Mouse (Mus musculus): ENCODE results near the gene Zbtb8os.

- TF ChIP-seq CTCF (IDR thresholded peaks at IDR 0.05; ENCODE audit: low read depth) (no peak), EP300 (IDR thresholded peaks at IDR 0.05; ENCODE audit: low read depth) (no peak)
Measured at GRCm38 (mm10) chr4:129313886-129314285, 21.6 kb upstream of the Zbtb8os start.

Measured in liver, embryonic 14.5 days (tissue).